Mouse (Mus musculus) MEL (cell line): Measurements from ENCODE around the gene Nr3c2. TPM values are rescaled to one million over a fixed set of nuclear protein-coding genes. Genes with fewer than 3 reads are reported as not detected.

Experiments used
- DNase-seq: peaks from one replicate; pipeline ENCODE4 v3.0.0; 2011; ENCODE audit warnings: low read depth, low spot score
- H3K27ac ChIP-seq: 2 replicates; pipeline ENCODE4 v1.5.1; 2012; ENCODE audit warnings: low read depth, mild to moderate bottlenecking, control low read depth, low read length, moderate library complexity; ENCODE audit not compliant: control insufficient read depth
- H3K27me3 ChIP-seq, 2 experiments: fragments of 150-350 bp in 1 of 2; sonication (generic) in 1 of 2; 2 replicates each; pipeline ENCODE4 v1.6.1; 2012; ENCODE audit warnings: low read length in 2 of 2, mild to moderate bottlenecking in 2 of 2, improper control_type of control experiment in 1 of 2, moderate library complexity in 1 of 2; ENCODE audit not compliant: insufficient read depth in 2 of 2, control insufficient read depth in 1 of 2
- H3K36me3 ChIP-seq, 2 experiments: 2 replicates each; pipeline ENCODE4 v1.6.1; 2012 to 2014; ENCODE audit warnings: low read length in 2 of 2, improper control_type of control experiment in 1 of 2, inconsistent platforms in 1 of 2, mild to moderate bottlenecking in 1 of 2; ENCODE audit not compliant: insufficient read depth in 2 of 2, control insufficient read depth in 1 of 2
- H3K4me1 ChIP-seq, 2 experiments: fragments of 150-350 bp in 1 of 2; sonication (generic) in 1 of 2; 2 replicates each; pipeline ENCODE4 v1.6.1; 2012; ENCODE audit warnings: low read length in 2 of 2, improper control_type of control experiment in 1 of 2, mild to moderate bottlenecking in 1 of 2; ENCODE audit not compliant: insufficient read depth in 2 of 2, control insufficient read depth in 1 of 2
- H3K4me3 ChIP-seq, 2 experiments: fragments of 150-350 bp in 1 of 2; sonication (generic) in 1 of 2; 2 replicates each; pipeline ENCODE4 v1.5.1; 2012; ENCODE audit warnings: low read depth in 2 of 2, low read length in 2 of 2, mild to moderate bottlenecking in 2 of 2, moderate library complexity in 2 of 2, control low read depth in 1 of 2, improper control_type of control experiment in 1 of 2; ENCODE audit not compliant: control insufficient read depth in 1 of 2, insufficient read depth in 1 of 2
- H3K79me2 ChIP-seq: 2 replicates; pipeline ENCODE4 v1.6.1; 2012; ENCODE audit warnings: mild to moderate bottlenecking, low read length, moderate library complexity; ENCODE audit not compliant: control insufficient read depth, poor library complexity, insufficient read depth
- H3K9ac ChIP-seq: 2 replicates; pipeline ENCODE4 v1.6.1; 2012; ENCODE audit warnings: low read depth, mild to moderate bottlenecking, control low read depth, low read length, moderate library complexity; ENCODE audit not compliant: control insufficient read depth, poor library complexity, severe bottlenecking
- H3K9me3 ChIP-seq: fragments of 150-350 bp; sonication (generic); replicated peaks from 2 replicates; pipeline ENCODE4 v1.6.1; 2012; ENCODE audit warnings: mild to moderate bottlenecking, low read length, improper control_type of control experiment, moderate library complexity; ENCODE audit not compliant: insufficient read depth
- CTCF ChIP-seq, 3 experiments: IDR thresholded peaks in 2 of 3; conservative IDR thresholded peaks in 1 of 3; 2 replicates each; pipeline ENCODE4 v1.5.1; 2011 to 2012; ENCODE audit warnings: low read length in 3 of 3, low read depth in 2 of 3, mild to moderate bottlenecking in 2 of 3, improper control_type of control experiment in 1 of 3, inconsistent platforms in 1 of 3, mixed read lengths in 1 of 3, moderate library complexity in 1 of 3; ENCODE audit not compliant: control insufficient read depth in 1 of 3, insufficient read depth in 1 of 3, poor library complexity in 1 of 3, severe bottlenecking in 1 of 3
- ELF1 ChIP-seq: IDR thresholded peaks from 2 replicates; pipeline ENCODE4 v1.6.1; 2014; ENCODE audit warnings: low read depth, mild to moderate bottlenecking, inconsistent platforms, low read length, improper control_type of control experiment, moderate library complexity
- EP300 ChIP-seq, 2 experiments: IDR thresholded peaks; 2 replicates each; pipeline ENCODE4 v1.6.1; 2011; ENCODE audit warnings: improper control_type of control experiment in 2 of 2, low read length in 2 of 2, low read depth in 1 of 2, mild to moderate bottlenecking in 1 of 2
- ETS1 ChIP-seq: IDR thresholded peaks from 2 replicates; pipeline ENCODE4 v1.6.1; 2012; ENCODE audit warnings: low read depth, mild to moderate bottlenecking, inconsistent platforms, low read length, improper control_type of control experiment, moderate library complexity
- GABPA ChIP-seq: IDR thresholded peaks from 2 replicates; pipeline ENCODE4 v1.6.1; 2012; ENCODE audit warnings: low read depth, mild to moderate bottlenecking, inconsistent platforms, low read length, improper control_type of control experiment, moderate library complexity
- HCFC1 ChIP-seq: IDR thresholded peaks from 2 replicates; pipeline ENCODE4 v1.6.1; 2012; ENCODE audit warnings: low read depth, mild to moderate bottlenecking, inconsistent platforms, low read length, improper control_type of control experiment, moderate library complexity
- JUND ChIP-seq: IDR thresholded peaks from 2 replicates; pipeline ENCODE4 v1.6.1; 2011; ENCODE audit warnings: low read depth, mild to moderate bottlenecking, improper control_type of control experiment, low read length
- KAT2A ChIP-seq: conservative IDR thresholded peaks from 2 replicates; pipeline ENCODE4 v1.6.1; 2012; ENCODE audit warnings: low read depth, low read length, improper control_type of control experiment, inconsistent platforms
- MAX ChIP-seq: IDR thresholded peaks from 2 replicates; pipeline ENCODE4 v1.6.1; 2011; ENCODE audit warnings: low read length, improper control_type of control experiment
- MEF2A ChIP-seq: IDR thresholded peaks from 2 replicates; pipeline ENCODE4 v1.6.1; 2014; ENCODE audit warnings: low read depth, mild to moderate bottlenecking, inconsistent platforms, low read length, improper control_type of control experiment; ENCODE audit not compliant: poor library complexity, insufficient replicate concordance, severe bottlenecking; ENCODE audit errors: extremely low read depth
- MXI1 ChIP-seq: IDR thresholded peaks from 2 replicates; pipeline ENCODE4 v1.6.1; 2011; ENCODE audit warnings: mild to moderate bottlenecking, low read depth, low read length, improper control_type of control experiment
- NELFE ChIP-seq: IDR thresholded peaks from 2 replicates; pipeline ENCODE4 v1.6.1; 2011; ENCODE audit warnings: low read depth, low read length, improper control_type of control experiment
- POLR2AphosphoS2 ChIP-seq: IDR thresholded peaks from 2 replicates; pipeline ENCODE4 v1.6.1; 2011; ENCODE audit warnings: low read length, improper control_type of control experiment
- POLR2AphosphoS5 ChIP-seq: IDR thresholded peaks from 2 replicates; pipeline ENCODE4 v1.6.1; 2012; ENCODE audit warnings: low read depth, borderline replicate concordance, mild to moderate bottlenecking, inconsistent platforms, low read length, moderate library complexity, mixed read lengths
- SIN3A ChIP-seq: IDR thresholded peaks from 2 replicates; pipeline ENCODE4 v1.6.1; 2012; ENCODE audit warnings: low read length, improper control_type of control experiment, inconsistent platforms
- SMC3 ChIP-seq: IDR thresholded peaks from 2 replicates; pipeline ENCODE4 v1.6.1; 2011; ENCODE audit warnings: low read depth, low read length, improper control_type of control experiment
- TBP ChIP-seq: IDR thresholded peaks from 2 replicates; pipeline ENCODE4 v1.8.0; 2011; ENCODE audit warnings: low read depth, low read length, improper control_type of control experiment
- USF2 ChIP-seq, 2 experiments: IDR thresholded peaks; 2 replicates each; pipeline ENCODE4 v1.6.1; 2011 to 2012; ENCODE audit warnings: improper control_type of control experiment in 2 of 2, low read length in 2 of 2, borderline replicate concordance in 1 of 2, inconsistent platforms in 1 of 2, low read depth in 1 of 2, mild to moderate bottlenecking in 1 of 2; ENCODE audit not compliant: insufficient read depth in 1 of 2
- ZC3H11A ChIP-seq: IDR thresholded peaks from 2 replicates; pipeline ENCODE4 v1.6.1; 2012; ENCODE audit warnings: low read depth, mild to moderate bottlenecking, inconsistent platforms, low read length, improper control_type of control experiment
- ZMIZ1 ChIP-seq: IDR thresholded peaks from 2 replicates; pipeline ENCODE4 v1.6.1; 2012; ENCODE audit warnings: low read depth, mild to moderate bottlenecking, inconsistent platforms, low read length, improper control_type of control experiment, moderate library complexity
- ZNF384 ChIP-seq: IDR thresholded peaks from 2 replicates; pipeline ENCODE4 v1.6.1; 2012; ENCODE audit warnings: low read depth, mild to moderate bottlenecking, inconsistent platforms, low read length, improper control_type of control experiment
- polyA plus RNA-seq, 2 experiments: library from polyadenylated mRNA; stranded (reverse) in 1 of 2; unstranded in 1 of 2; fragments of >175 nt in 1 of 2; fragments of >200 nt in 1 of 2; gene quantifications; 2 replicates each; pipeline versions ENCODE4 v1.2.1 to v1.2.4; 2012; ENCODE audit warnings: low replicate concordance in 2 of 2, low read depth in 1 of 2; ENCODE audit not compliant: insufficient read length in 2 of 2, insufficient read depth in 1 of 2, missing spikeins in 1 of 2
- total RNA-seq: library from RNA; depleted of rRNA; stranded (reverse); fragments of 300-350 nt; gene quantifications from 2 replicates; pipeline ENCODE4 v1.2.3, GENCODE M21; 2012

Gene Nr3c2
- total and polyA plus RNA-seq, 3 experiments: 1.0 to 1.5 TPM; not detected in 1

DNA sequence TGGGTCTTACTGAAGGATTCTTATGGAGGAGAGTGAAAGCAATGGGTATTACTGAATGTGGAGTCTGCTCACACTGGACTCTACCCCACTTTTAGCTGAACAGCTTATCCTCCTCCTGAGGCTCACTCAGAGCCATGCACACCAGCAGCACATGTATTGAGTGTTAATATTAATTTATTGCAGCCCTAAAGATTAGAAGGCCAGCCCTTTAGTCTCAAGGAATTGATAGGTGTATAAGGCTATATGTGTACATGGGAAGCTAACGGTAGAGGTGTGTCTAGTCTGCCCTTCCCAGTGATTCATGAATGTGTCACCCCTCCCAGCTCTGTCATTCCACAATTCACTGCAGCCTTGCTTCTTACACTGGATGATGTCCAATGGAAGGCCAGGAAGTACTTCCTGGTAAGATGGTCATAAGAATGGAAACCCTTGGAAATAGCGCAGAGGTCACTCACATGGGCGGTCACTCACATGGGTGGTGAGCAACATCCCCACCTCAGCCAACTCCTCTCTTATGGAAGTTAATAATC, 156.3 kb downstream of the Nr3c2 start:
- TF ChIP-seq POLR2AphosphoS5 (no peak), ETS1 (no peak), MAX (no peak), NELFE (no peak), ZC3H11A (no peak), USF2 (IDR thresholded peaks at IDR 0.05; ENCODE audit: borderline replicate concordance in 1 of 2, insufficient read depth in 1 of 2, low read depth in 1 of 2, low read length in 2 of 2) (no peak), POLR2AphosphoS2 (no peak), MXI1 (no peak), TBP (no peak), ZMIZ1 (no peak)
- H3K4me3 ChIP-seq: no peak overlapping the region
- no peaks in the 10 kb centered on the region for H3K9me3 ChIP-seq
- no peaks in the 10 kb centered on the region for H3K4me1 ChIP-seq
- H3K27ac ChIP-seq: no peak overlapping the region
- no peaks in the 10 kb centered on the region for H3K36me3 ChIP-seq
- no peaks in the 10 kb centered on the region for H3K27me3 ChIP-seq
- no peak for DNase-seq
- no peak overlapping the region for H3K9ac ChIP-seq
- H3K79me2 ChIP-seq: no peaks in the 10 kb centered on the region

DNA sequence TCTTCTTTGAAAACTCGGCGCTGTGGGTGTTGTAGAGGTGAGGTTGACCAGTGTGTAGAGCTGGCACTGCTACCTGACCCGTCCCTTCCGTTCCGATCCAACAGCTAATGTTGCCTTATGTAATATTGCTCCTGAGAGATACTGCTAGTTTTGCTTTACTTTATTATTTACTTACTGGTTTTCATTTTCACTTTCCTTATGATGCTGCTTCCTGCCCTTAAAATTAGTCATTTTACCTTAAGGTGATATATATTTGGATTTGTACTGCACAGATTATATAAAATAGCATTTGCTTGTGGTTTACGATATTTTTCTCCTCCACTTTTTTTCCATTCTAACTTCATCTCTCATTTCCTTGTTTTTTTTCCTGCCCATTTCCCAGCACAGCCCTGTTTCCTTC, 157.6 kb downstream of the Nr3c2 start:
- Histone ChIP-seq H3K36me3 (no peaks in the 10 kb centered on the region), H3K27me3 (no peaks in the 10 kb centered on the region), H3K9me3 (no peaks in the 10 kb centered on the region), H3K27ac (no peak overlapping the region), H3K9ac (no peak overlapping the region), H3K4me3 (no peak overlapping the region), H3K79me2 (no peaks in the 10 kb centered on the region), H3K4me1 (no peaks in the 10 kb centered on the region)
- TF ChIP-seq JUND (no peak), USF2 (IDR thresholded peaks at IDR 0.05; ENCODE audit: borderline replicate concordance in 1 of 2, insufficient read depth in 1 of 2, low read depth in 1 of 2, low read length in 2 of 2) (no peak), EP300 (IDR thresholded peaks at IDR 0.05; ENCODE audit: low read depth in 1 of 2, low read length in 2 of 2) (no peak), SMC3 (no peak), SIN3A (no peak), ZNF384 (no peak), ELF1 (no peak), NELFE (no peak), ETS1 (no peak), KAT2A (no peak), CTCF (IDR thresholded peaks at IDR 0.05 in 2 of 3, conservative IDR thresholded peaks at IDR 0.05 in 1 of 3; ENCODE audit: control insufficient read depth in 1 of 3, insufficient read depth in 1 of 3, low read depth in 2 of 3, low read length in 3 of 3, poor library complexity in 1 of 3, severe bottlenecking in 1 of 3) (no peak), POLR2AphosphoS2 (no peak), HCFC1 (no peak), MEF2A (no peak), TBP (no peak), GABPA (no peak)
- no peak for DNase-seq
